Mouse (Mus musculus) hindbrain, postnatal 0 days (tissue): Measurements from ENCODE around the gene Bcas1. TPM values are rescaled to one million over a fixed set of nuclear protein-coding genes. Genes with fewer than 3 reads are reported as not detected.

ENCODE experiments used
- ATAC-seq: fragments of 200-750 bp; cut with Nextera tagmentation; 2 replicates; pipeline ENCODE4 v1.8.0; 2017; ENCODE audit warnings: mild to moderate bottlenecking, moderate TSS enrichment, moderate library complexity
- DNase-seq: peaks from one replicate; pipeline ENCODE4 v3.0.0-alpha.2; 2015; ENCODE audit warnings: low spot score
- H3K27ac ChIP-seq: fragments of 300-500 bp; sonication (generic); 2 replicates; pipeline ENCODE4 v1.5.1; 2014; ENCODE audit warnings: mild to moderate bottlenecking
- H3K27me3 ChIP-seq: fragments of 300-500 bp; sonication (generic); 2 replicates; pipeline ENCODE4 v1.6.1; 2014; ENCODE audit warnings: low read length, mixed read lengths; ENCODE audit not compliant: insufficient read depth
- H3K36me3 ChIP-seq: fragments of 300-500 bp; sonication (generic); 2 replicates; pipeline ENCODE4 v1.6.1; 2014; ENCODE audit warnings: low read length, mixed read lengths; ENCODE audit not compliant: insufficient read depth
- H3K4me1 ChIP-seq: fragments of 300-500 bp; sonication (generic); 2 replicates; pipeline ENCODE4 v1.6.1; 2014; ENCODE audit warnings: antibody characterized with exemption, low read length, mixed read lengths; ENCODE audit not compliant: insufficient read depth
- H3K4me2 ChIP-seq: fragments of 300-500 bp; sonication (generic); 2 replicates; pipeline ENCODE4 v1.6.1; 2014; ENCODE audit warnings: low read depth, mild to moderate bottlenecking, low read length, moderate library complexity, mixed read lengths
- H3K4me3 ChIP-seq: fragments of 300-500 bp; sonication (generic); 2 replicates; pipeline ENCODE4 v1.5.1; 2014; ENCODE audit warnings: low read length
- H3K9ac ChIP-seq: fragments of 300-500 bp; sonication (generic); replicated peaks from 2 replicates; pipeline ENCODE4 v1.6.1; 2014; ENCODE audit warnings: mild to moderate bottlenecking, low read length, moderate library complexity, mixed read lengths
- H3K9me3 ChIP-seq: fragments of 300-500 bp; sonication (generic); 2 replicates; pipeline ENCODE4 v1.6.1; 2016; ENCODE audit warnings: low read length, mixed read lengths
- CTCF ChIP-seq: IDR thresholded peaks from 2 replicates; pipeline ENCODE4 v1.5.1; 2016; ENCODE audit warnings: antibody characterized with exemption, control low read depth, low read depth
- WGBS: fragments of 180-500 bp; shearing (Covaris S2); extraction: QIAGEN DNeasy Blood & Tissue Kit; methylation state at CpG from one replicate; pipeline ENCODE4 v1.1.7; 2014; 5-methylcytosine and 5-hydroxymethylcytosine counted together
- polyA plus RNA-seq: library from polyadenylated mRNA; unstranded; fragments of >200 nt; fragmentation: Nextera tagmentation; extraction: Ambion mirVana; gene quantifications from 2 replicates; pipeline ENCODE4 v1.2.1, GENCODE M21; 2015
- total RNA-seq: library from RNA; depleted of rRNA; stranded (reverse); fragments of >200 nt; gene quantifications from 2 replicates; pipeline ENCODE4 v1.2.3, GENCODE M21; 2014

Gene Bcas1
- total and polyA plus RNA-seq, 2 experiments from 2014 or later: 22.6 to 34.6 TPM

DNA sequence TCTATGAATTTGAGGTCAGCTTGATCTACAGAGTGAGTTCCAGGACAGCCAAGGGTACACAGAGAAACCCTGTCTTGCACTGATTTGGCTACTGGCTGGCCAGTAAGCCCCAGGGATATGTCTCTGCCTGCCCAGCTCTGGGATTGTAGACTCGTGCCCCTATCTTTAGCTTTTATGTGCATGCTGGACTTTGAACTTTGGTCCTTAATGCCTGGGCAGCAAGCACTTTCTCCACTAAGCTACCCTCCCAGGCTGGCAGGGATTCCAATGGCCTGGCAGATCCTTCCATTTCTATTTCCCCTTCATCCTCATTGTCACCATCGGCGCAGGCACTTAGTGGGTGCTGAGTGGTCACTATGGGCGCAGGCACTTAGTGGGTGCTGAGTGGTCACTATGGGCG lies 92.5 kb downstream of the Bcas1 start:
- H3K9me3 ChIP-seq: no peaks in the 10 kb centered on the region
- H3K36me3 ChIP-seq: no peaks in the 10 kb centered on the region
- ATAC-seq (no peak), DNase-seq (no peak)
- no peak overlapping the region for H3K4me3 ChIP-seq
- H3K9ac ChIP-seq: no peak overlapping the region
- 97% methylated on average over 5 of the region's 5 CpGs for WGBS
- H3K27me3 ChIP-seq: no peaks in the 10 kb centered on the region
- TF ChIP-seq CTCF: no peak
- no peak overlapping the region for H3K4me2 ChIP-seq
- H3K27ac ChIP-seq: no peak overlapping the region
- H3K4me1 ChIP-seq: no peaks in the 10 kb centered on the region

DNA sequence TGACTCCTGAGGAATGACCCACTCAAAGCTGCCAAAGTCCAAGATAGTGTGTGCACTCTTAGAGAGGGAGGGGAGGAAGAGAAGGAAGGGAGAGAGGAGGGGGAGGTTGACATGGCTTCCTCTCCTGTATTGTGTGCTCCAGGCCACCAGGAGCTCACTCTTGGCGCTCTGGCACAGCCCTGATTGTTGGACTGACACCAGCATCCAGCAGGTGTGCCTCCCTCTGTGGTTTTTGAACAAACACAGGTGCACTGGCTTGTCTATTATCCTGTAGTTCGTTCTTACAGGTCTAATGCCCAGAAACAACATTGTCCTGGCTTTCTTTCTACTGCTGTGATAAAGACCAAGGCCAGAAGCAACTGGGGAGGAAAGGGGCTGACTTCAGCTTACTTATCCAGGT lies 95.8 kb downstream of the Bcas1 start:
- no peak overlapping the region for H3K9ac ChIP-seq
- DNase-seq: no peak
- no peak overlapping the region for H3K4me3 ChIP-seq
- 70% methylated on average over 2 of the region's 2 CpGs for WGBS
- no peak for ATAC-seq
- H3K4me2 ChIP-seq: no peak overlapping the region
- H3K27ac ChIP-seq: no peak overlapping the region
- no peaks in the 10 kb centered on the region for H3K4me1 ChIP-seq
- no peak for TF ChIP-seq CTCF
- H3K36me3 ChIP-seq: no peaks in the 10 kb centered on the region
- no peaks in the 10 kb centered on the region for H3K27me3 ChIP-seq
- no peaks in the 10 kb centered on the region for H3K9me3 ChIP-seq

DNA sequence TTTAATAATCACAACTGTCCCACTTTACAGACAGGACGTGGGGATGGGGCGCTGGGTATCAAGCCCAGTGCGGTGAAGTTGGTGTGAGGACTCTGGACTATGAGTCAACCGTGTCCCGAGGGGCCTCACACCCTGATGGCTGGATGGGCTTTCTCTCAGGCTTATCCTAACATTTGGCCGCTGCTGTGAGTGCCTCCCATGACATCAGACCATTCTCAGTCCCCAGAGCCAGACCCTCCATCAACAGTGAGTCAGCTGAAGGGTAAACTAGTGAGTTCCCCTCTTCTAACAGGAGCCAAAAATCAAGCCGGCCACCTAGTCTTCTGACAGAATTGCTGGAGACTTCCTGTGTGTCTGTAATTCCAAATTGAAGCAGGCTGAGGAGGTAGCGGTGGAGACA lies 97.2 kb downstream of the Bcas1 start:
- H3K9ac ChIP-seq: no peak overlapping the region
- no peaks in the 10 kb centered on the region for H3K4me1 ChIP-seq
- no peak for TF ChIP-seq CTCF
- DNase-seq: no peak
- no peak overlapping the region for H3K27ac ChIP-seq
- ATAC-seq: no peak
- H3K27me3 ChIP-seq: no peaks in the 10 kb centered on the region
- no peaks in the 10 kb centered on the region for H3K36me3 ChIP-seq
- 90% methylated on average over 8 of the region's 8 CpGs for WGBS
- H3K4me2 ChIP-seq: no peak overlapping the region
- no peaks in the 10 kb centered on the region for H3K9me3 ChIP-seq
- no peak overlapping the region for H3K4me3 ChIP-seq

- H3K4me2 ChIP-seq: no peak overlapping the region
- WGBS: 92% methylated on average over 13 of the region's 13 CpGs
- no peaks in the 10 kb centered on the region for H3K36me3 ChIP-seq
- H3K27ac ChIP-seq: no peak overlapping the region
- H3K27me3 ChIP-seq: no peaks in the 10 kb centered on the region
- DNase-seq: no peak
- no peak for TF ChIP-seq CTCF
- no peak overlapping the region for H3K4me3 ChIP-seq
- H3K9me3 ChIP-seq: no peaks in the 10 kb centered on the region
- H3K9ac ChIP-seq: no peak overlapping the region
- H3K4me1 ChIP-seq: no peaks in the 10 kb centered on the region
- ATAC-seq: no peak
Observed at GRCm38 (mm10) chr2:170329921-170330320, 97.7 kb downstream of the Bcas1 start.

GRCm38 (mm10) chr2:170323925-170324347 lies 103.7 kb downstream of the Bcas1 start:
- DNase-seq (peak; percentile 80), ATAC-seq (peak; percentile 70)
- Histone ChIP-seq H3K36me3 (no peaks in the 10 kb centered on the region), H3K4me2 (peak overlapping the region; percentile 62), H3K27ac (no peak overlapping the region), H3K27me3 (no peaks in the 10 kb centered on the region), H3K4me3 (peak overlapping the region; percentile 30), H3K9ac (0 out of 2 replicates have a peak overlapping the region, but pooled peaks have one; percentile 28), H3K9me3 (no peaks in the 10 kb centered on the region), H3K4me1 (no peaks in the 10 kb centered on the region)
- TF ChIP-seq CTCF: no peak
- WGBS: 4% methylated on average over 19 of the region's 19 CpGs

DNA sequence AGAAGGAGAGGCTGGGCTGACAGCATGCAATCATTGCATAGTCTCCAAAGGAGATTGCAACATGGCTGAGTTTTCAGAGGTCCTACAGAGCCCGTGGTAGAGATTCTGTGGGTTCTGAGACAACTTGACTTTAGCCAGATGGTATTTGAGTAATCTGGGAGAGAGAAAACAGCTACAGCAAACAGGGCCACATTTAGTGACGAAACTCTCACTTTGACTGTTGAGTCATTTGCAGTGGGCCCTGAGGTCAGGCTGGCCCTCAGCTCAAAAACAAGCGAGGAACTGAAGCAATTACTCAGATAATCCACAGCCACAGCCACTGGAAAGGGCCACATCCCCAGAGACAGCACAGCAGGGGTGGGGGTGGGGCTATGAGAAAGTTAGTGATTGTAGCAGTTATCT lies 105.6 kb downstream of the Bcas1 start:
- no peak overlapping the region for H3K27ac ChIP-seq
- WGBS: 64% methylated on average over 3 of the region's 3 CpGs
- ATAC-seq: no peak

GRCm38 (mm10) chr2:170321579-170321978 lies 106.1 kb downstream of the Bcas1 start:
- DNase-seq: no peak
- no peak for ATAC-seq
- no peaks in the 10 kb centered on the region for H3K36me3 ChIP-seq
- TF ChIP-seq CTCF: no peak
- H3K9me3 ChIP-seq: no peaks in the 10 kb centered on the region
- no peaks in the 10 kb centered on the region for H3K4me1 ChIP-seq
- no peak overlapping the region for H3K4me2 ChIP-seq
- 59% methylated on average over 5 of the region's 5 CpGs for WGBS
- H3K9ac ChIP-seq: no peak overlapping the region
- H3K27me3 ChIP-seq: no peaks in the 10 kb centered on the region
- H3K27ac ChIP-seq: no peak overlapping the region
- no peak overlapping the region for H3K4me3 ChIP-seq

More for the DNA sequence above, 105.6 kb downstream of the Bcas1 start:
- DNase-seq: no peak
- TF ChIP-seq CTCF: no peak
- Histone ChIP-seq H3K27me3 (no peaks in the 10 kb centered on the region), H3K4me2 (no peak overlapping the region), H3K4me1 (no peaks in the 10 kb centered on the region), H3K9ac (no peak overlapping the region), H3K36me3 (no peaks in the 10 kb centered on the region), H3K4me3 (no peak overlapping the region), H3K9me3 (no peaks in the 10 kb centered on the region)
